ENCODE assay signal across 25 mouse cellular contexts in genomic region chr4:58469651-58470592, GRCm38 (mm10).
DNase-seq lines count a peak whose midpoint lies in the region; ATAC-seq and TF ChIP-seq lines count a peak whose summit lies in the region.
"Had no signal": no experiment of that assay in that cellular context is flagged by ENCODE, and none has a peak within 500 bp of the region (broad histone marks: within the 10 kb centered on the region; RNA-seq: fewer than 3 reads in every experiment).

No protein-coding gene starts in this region.

- no peak for TF ChIP-seq CTCF in forebrain, postnatal 0 days (IDR thresholded peaks at IDR 0.05; ENCODE audit: low read depth)

- H3K4me3 ChIP-seq in forebrain, postnatal 0 days (ENCODE audit: low read depth, low read length): no peak overlapping the region
- no peak overlapping the region for H3K4me3 ChIP-seq in forebrain, embryonic 10.5 days
- H3K4me3 ChIP-seq in heart, embryonic 10.5 days: no peak overlapping the region
- no peak overlapping the region for H3K4me3 ChIP-seq in midbrain, embryonic 10.5 days
- H3K4me3 ChIP-seq: embryonic facial prominence, embryonic 10.5 days; embryonic facial prominence, embryonic 15.5 days; heart, embryonic 15.5 days; hindbrain, embryonic 12.5 days; intestine, embryonic 15.5 days; lung, embryonic 15.5 days; midbrain, embryonic 15.5 days had no signal

- H3K27me3 ChIP-seq in forebrain, postnatal 0 days (ENCODE audit: insufficient read depth, low read length): no peaks in the 10 kb centered on the region
- H3K27me3 ChIP-seq in forebrain, embryonic 10.5 days (ENCODE audit: poor library complexity, severe bottlenecking): no peaks in the 10 kb centered on the region
- no peaks in the 10 kb centered on the region for H3K27me3 ChIP-seq in heart, embryonic 10.5 days (ENCODE audit: insufficient read depth, poor library complexity, severe bottlenecking)
- no peaks in the 10 kb centered on the region for H3K27me3 ChIP-seq in midbrain, embryonic 10.5 days (ENCODE audit: low read depth, poor library complexity, severe bottlenecking)
- H3K27me3 ChIP-seq: embryonic facial prominence, embryonic 15.5 days; heart, embryonic 15.5 days; hindbrain, embryonic 12.5 days; intestine, embryonic 15.5 days; lung, embryonic 15.5 days; midbrain, embryonic 15.5 days had no signal

- no peak overlapping the region for H3K9ac ChIP-seq in forebrain, postnatal 0 days
- H3K9ac ChIP-seq: embryonic facial prominence, embryonic 15.5 days; heart, embryonic 15.5 days; hindbrain, embryonic 12.5 days; intestine, embryonic 15.5 days; lung, embryonic 15.5 days; midbrain, embryonic 15.5 days had no signal

- no peak overlapping the region for H3K27ac ChIP-seq in forebrain, postnatal 0 days (ENCODE audit: low read depth, low read length)
- H3K27ac ChIP-seq in forebrain, embryonic 10.5 days: no peak overlapping the region
- no peak overlapping the region for H3K27ac ChIP-seq in heart, embryonic 10.5 days
- H3K27ac ChIP-seq in midbrain, embryonic 10.5 days (replicated peaks): no peak overlapping the region
- H3K27ac ChIP-seq: embryonic facial prominence, embryonic 10.5 days; embryonic facial prominence, embryonic 15.5 days; heart, embryonic 15.5 days; hindbrain, postnatal 0 days; intestine, embryonic 15.5 days; lung, embryonic 15.5 days; midbrain, embryonic 15.5 days had no signal

- WGBS in forebrain, postnatal 0 days: 63% methylated on average over 5 of the region's 5 CpGs
- WGBS in forebrain, embryonic 10.5 days: 91% methylated on average over 5 of the region's 5 CpGs
- 84% methylated on average over 5 of the region's 5 CpGs for WGBS in heart, embryonic 10.5 days
- WGBS in midbrain, embryonic 10.5 days: 96% methylated on average over 5 of the region's 5 CpGs

- H3K9me3 ChIP-seq in forebrain, postnatal 0 days (ENCODE audit: low read length): no peaks in the 10 kb centered on the region
- no peaks in the 10 kb centered on the region for H3K9me3 ChIP-seq in forebrain, embryonic 10.5 days
- no peaks in the 10 kb centered on the region for H3K9me3 ChIP-seq in heart, embryonic 10.5 days
- no peaks in the 10 kb centered on the region for H3K9me3 ChIP-seq in midbrain, embryonic 10.5 days (replicated peaks)
- H3K9me3 ChIP-seq: embryonic facial prominence, embryonic 10.5 days; embryonic facial prominence, embryonic 15.5 days; heart, embryonic 15.5 days; hindbrain, embryonic 12.5 days; intestine, embryonic 15.5 days; lung, embryonic 15.5 days; midbrain, embryonic 15.5 days had no signal

- ATAC-seq in forebrain, postnatal 0 days: peak; percentile 45
- ATAC-seq in common myeloid progenitor, adult 5-6 weeks (replicated peaks; ENCODE audit: low read depth, poor library complexity, severe bottlenecking): peak; percentile 32; the same call in 1 of the 2 replicates
- ATAC-seq in megakaryocyte progenitor cell, adult 5-6 weeks (replicated peaks; ENCODE audit: poor library complexity): peak; percentile 61
- ATAC-seq: hindbrain, postnatal 0 days; intestine, embryonic 15.5 days; midbrain, embryonic 15.5 days had no signal

- no peak for DNase-seq in forebrain, postnatal 0 days
- DNase-seq in forebrain, embryonic 10.5 days (ENCODE audit: extremely low spot score, low spot score): no peak
- DNase-seq in 416B (ENCODE audit: low read depth): peak; percentile 89
- no peak for DNase-seq in heart, embryonic 10.5 days (ENCODE audit: low spot score)
- DNase-seq in midbrain, embryonic 10.5 days (ENCODE audit: low spot score): no peak
- no peak for DNase-seq in gastrocnemius, postnatal 36 days
- DNase-seq: adrenal gland, postnatal 10 days; cerebellum, adult 11 months; cerebellum, adult 9-10 months; heart, postnatal 36 days; kidney, adult 2 months; kidney, postnatal 4 days; left cerebral cortex, postnatal 4 days; lung, postnatal 4 days; thymus, postnatal 14 days had no signal

- intact Hi-C loops in gastrocnemius, postnatal 36 days (cut with DNase I): no loop called here

- no peaks in the 10 kb centered on the region for H3K4me1 ChIP-seq in forebrain, postnatal 0 days (ENCODE audit: insufficient read depth)
- peaks cover 9% of the 10 kb centered on the region for H3K4me1 ChIP-seq in forebrain, embryonic 10.5 days
- H3K4me1 ChIP-seq in heart, embryonic 10.5 days: no peaks in the 10 kb centered on the region
- no peaks in the 10 kb centered on the region for H3K4me1 ChIP-seq in midbrain, embryonic 10.5 days
- H3K4me1 ChIP-seq: embryonic facial prominence, embryonic 15.5 days; heart, embryonic 15.5 days; intestine, embryonic 15.5 days; lung, embryonic 15.5 days; midbrain, embryonic 15.5 days had no signal

- no peaks in the 10 kb centered on the region for H3K36me3 ChIP-seq in forebrain, postnatal 0 days (ENCODE audit: insufficient read depth)
- peaks cover 4% of the 10 kb centered on the region for H3K36me3 ChIP-seq in forebrain, embryonic 10.5 days (replicated peaks)
- H3K36me3 ChIP-seq in heart, embryonic 10.5 days: 0 out of 2 replicates have a peak, but pooled peaks cover 2% of the 10 kb centered on the region
- no peaks in the 10 kb centered on the region for H3K36me3 ChIP-seq in midbrain, embryonic 10.5 days
- H3K36me3 ChIP-seq: heart, embryonic 15.5 days; hindbrain, embryonic 12.5 days; intestine, embryonic 15.5 days; lung, embryonic 15.5 days; midbrain, embryonic 15.5 days had no signal

- H3K4me2 ChIP-seq in forebrain, postnatal 0 days (ENCODE audit: low read depth): no peak overlapping the region
- H3K4me2 ChIP-seq: embryonic facial prominence, embryonic 15.5 days; heart, embryonic 15.5 days; hindbrain, embryonic 12.5 days; intestine, embryonic 15.5 days; lung, embryonic 15.5 days; midbrain, embryonic 15.5 days had no signal
